Mouse (Mus musculus) embryonic facial prominence, embryonic 10.5 days (tissue): Measurements from ENCODE around the gene Ankrd50. TPM values are rescaled to one million over a fixed set of nuclear protein-coding genes. Genes with fewer than 3 reads are reported as not detected.

ENCODE experiments used
- DNase-seq: peaks from one replicate; pipeline ENCODE4 v3.0.0-alpha.2; 2017; ENCODE audit warnings: low spot score
- H3K27ac ChIP-seq: fragments of 300-500 bp; sonication (generic); replicated peaks from 2 replicates; pipeline ENCODE4 v1.5.1; 2016; ENCODE audit warnings: mild to moderate bottlenecking
- H3K27me3 ChIP-seq: fragments of 300-500 bp; sonication (generic); replicated peaks from 2 replicates; pipeline ENCODE4 v1.6.1; 2016; ENCODE audit warnings: low read depth, mild to moderate bottlenecking; ENCODE audit not compliant: poor library complexity, severe bottlenecking
- H3K36me3 ChIP-seq: fragments of 300-500 bp; sonication (generic); replicated peaks from 2 replicates; pipeline ENCODE4 v1.6.1; 2016; ENCODE audit warnings: mild to moderate bottlenecking, moderate library complexity
- H3K4me1 ChIP-seq: fragments of 300-500 bp; sonication (generic); 2 replicates; pipeline ENCODE4 v1.6.1; 2016
- H3K4me3 ChIP-seq: fragments of 300-500 bp; sonication (generic); 2 replicates; pipeline ENCODE4 v1.5.1; 2016; ENCODE audit warnings: mild to moderate bottlenecking, moderate library complexity
- H3K9me3 ChIP-seq: fragments of 300-500 bp; sonication (generic); 2 replicates; pipeline ENCODE4 v1.6.1; 2016; ENCODE audit warnings: mild to moderate bottlenecking
- WGBS: fragments of 180-500 bp; shearing (Covaris S2); methylation state at CpG from one replicate; pipeline ENCODE4 v1.1.7; 2016; 5-methylcytosine and 5-hydroxymethylcytosine counted together
- polyA plus RNA-seq: library from polyadenylated mRNA; unstranded; fragments of >200 nt; fragmentation: Nextera tagmentation; extraction: Ambion mirVana; gene quantifications from 2 replicates; pipeline ENCODE4 v1.2.1, GENCODE M21; 2016

The Ankrd50 gene
- polyA plus RNA-seq, 1 experiment from 2014 or later, result 21.0 TPM

DNA sequence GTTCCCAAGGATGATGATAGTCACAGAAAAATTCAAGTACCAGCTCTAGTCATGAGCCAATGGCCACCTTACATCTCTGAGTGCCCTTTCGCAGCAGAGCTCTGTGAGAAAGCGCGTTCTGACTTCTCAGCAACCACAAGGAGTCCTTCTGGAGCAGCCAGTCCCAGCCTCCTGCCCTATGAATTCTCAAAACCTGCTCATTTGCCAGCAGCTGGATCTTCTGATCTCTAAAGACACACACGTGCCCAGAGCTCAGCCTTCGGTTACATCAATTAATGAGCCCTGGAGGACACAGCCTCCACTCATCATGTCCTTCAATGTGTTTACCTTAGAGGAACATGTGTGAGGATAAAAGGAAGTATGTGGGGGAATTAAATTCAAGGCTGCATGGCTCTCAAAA is 53.2 kb downstream of the Ankrd50 start:
- Histone ChIP-seq H3K27ac (no peak overlapping the region), H3K27me3 (no peaks in the 10 kb centered on the region), H3K4me3 (no peak overlapping the region), H3K9me3 (no peaks in the 10 kb centered on the region), H3K4me1 (0 out of 2 replicates have a peak, but pooled peaks cover 6% of the 10 kb centered on the region), H3K36me3 (no peaks in the 10 kb centered on the region)
- DNase-seq, result no peak
- WGBS, result 86% methylated on average over 5 of the region's 5 CpGs

DNA sequence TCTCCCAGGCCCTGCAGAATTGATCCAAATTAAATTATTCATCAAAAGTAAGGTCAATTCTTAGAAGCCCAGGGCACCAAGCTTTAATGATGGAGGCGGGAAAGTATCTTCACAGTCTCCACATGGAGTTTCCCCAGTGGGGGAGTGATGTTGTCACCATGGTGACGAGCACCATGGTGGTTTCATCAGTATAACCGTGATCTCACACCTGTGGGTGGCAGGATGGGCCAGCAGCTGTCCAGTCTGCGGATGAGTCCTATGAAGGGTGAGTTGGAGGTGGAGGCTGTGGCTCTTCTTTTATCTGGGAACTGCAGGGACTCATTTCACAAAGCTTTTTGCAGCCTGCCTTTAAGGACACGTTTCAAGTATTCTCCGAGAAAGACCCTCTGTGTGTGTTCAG is 53.6 kb downstream of the Ankrd50 start:
- Histone ChIP-seq H3K4me3 (no peak overlapping the region), H3K27ac (no peak overlapping the region), H3K36me3 (no peaks in the 10 kb centered on the region), H3K4me1 (0 out of 2 replicates have a peak, but pooled peaks cover 6% of the 10 kb centered on the region), H3K9me3 (no peaks in the 10 kb centered on the region), H3K27me3 (no peaks in the 10 kb centered on the region)
- no peak for DNase-seq
- WGBS, result 76% methylated on average over 6 of the region's 6 CpGs

GRCm38 (mm10) chr3:38427200-38427599 is 57.4 kb downstream of the Ankrd50 start:
- DNase-seq, result no peak
- H3K4me1 ChIP-seq, result no peaks in the 10 kb centered on the region
- H3K36me3 ChIP-seq, result no peaks in the 10 kb centered on the region
- WGBS, result 85% methylated on average over 1 of the region's 1 CpGs
- H3K9me3 ChIP-seq, result no peaks in the 10 kb centered on the region
- no peak overlapping the region for H3K4me3 ChIP-seq
- H3K27me3 ChIP-seq, result no peaks in the 10 kb centered on the region
- no peak overlapping the region for H3K27ac ChIP-seq

GRCm38 (mm10) chr3:38423966-38424365 is 60.7 kb downstream of the Ankrd50 start:
- 71% methylated on average over 4 of the region's 4 CpGs for WGBS
- no peaks in the 10 kb centered on the region for H3K4me1 ChIP-seq
- H3K4me3 ChIP-seq, result no peak overlapping the region
- no peaks in the 10 kb centered on the region for H3K27me3 ChIP-seq
- H3K9me3 ChIP-seq, result no peaks in the 10 kb centered on the region
- DNase-seq, result no peak
- H3K27ac ChIP-seq, result no peak overlapping the region
- H3K36me3 ChIP-seq, result no peaks in the 10 kb centered on the region

- no peaks in the 10 kb centered on the region for H3K36me3 ChIP-seq
- WGBS, result 80% methylated on average over 3 of the region's 3 CpGs
- H3K9me3 ChIP-seq, result no peaks in the 10 kb centered on the region
- no peaks in the 10 kb centered on the region for H3K27me3 ChIP-seq
- no peak overlapping the region for H3K4me3 ChIP-seq
- DNase-seq, result no peak
- H3K4me1 ChIP-seq, result 0 out of 2 replicates have a peak, but pooled peaks cover 2% of the 10 kb centered on the region
- H3K27ac ChIP-seq, result no peak overlapping the region
Observed at GRCm38 (mm10) chr3:38419896-38420295, 64.7 kb downstream of the Ankrd50 start.

- 0 out of 2 replicates have a peak, but pooled peaks cover 2% of the 10 kb centered on the region for H3K4me1 ChIP-seq
- no peaks in the 10 kb centered on the region for H3K27me3 ChIP-seq
- 0 out of 2 replicates have a peak overlapping the region, but pooled peaks have one; percentile 14 for H3K27ac ChIP-seq
- 63% methylated on average over 3 of the region's 3 CpGs for WGBS
- no peak overlapping the region for H3K4me3 ChIP-seq
- no peaks in the 10 kb centered on the region for H3K36me3 ChIP-seq
- H3K9me3 ChIP-seq, result no peaks in the 10 kb centered on the region
- DNase-seq, result no peak
Observed at GRCm38 (mm10) chr3:38415292-38415930, 69.2 kb downstream of the Ankrd50 start.
